Mouse (Mus musculus) megakaryocyte, embryonic 14.5 days (primary cell): ENCODE results near the gene Zfp639. TPM values are rescaled to one million over a fixed set of nuclear protein-coding genes. Genes with fewer than 3 reads are reported as not detected.

Source experiments
- H3K27me3 ChIP-seq: replicated peaks from 2 replicates; pipeline ENCODE3; 2012; ENCODE audit warnings: inconsistent platforms
- H3K36me3 ChIP-seq: replicated peaks from 2 replicates; pipeline ENCODE3; 2012; ENCODE audit warnings: low read length, inconsistent platforms, mixed read lengths
- H3K4me1 ChIP-seq: 2 replicates; pipeline ENCODE4 v1.6.1; 2012; ENCODE audit warnings: inconsistent platforms
- H3K4me3 ChIP-seq: replicated peaks from 2 replicates; pipeline ENCODE3; 2012; ENCODE audit warnings: moderate library complexity, mild to moderate bottlenecking, inconsistent platforms
- H3K9me3 ChIP-seq: 2 replicates; pipeline ENCODE4 v1.6.1; 2012; ENCODE audit warnings: inconsistent platforms
- FLI1 ChIP-seq: IDR thresholded peaks from 2 replicates; pipeline ENCODE4 v1.6.1; 2012; ENCODE audit warnings: low read length, inconsistent platforms, mixed read lengths
- GATA1 ChIP-seq: IDR thresholded peaks from 3 replicates; pipeline ENCODE4 v1.6.1; 2012; ENCODE audit warnings: mixed read lengths, low read length, inconsistent platforms, borderline replicate concordance
- polyA plus RNA-seq: library from polyadenylated mRNA; stranded (reverse); fragments of >175 nt; gene quantifications from 2 replicates; pipeline ENCODE4 v1.2.3, GENCODE M21; 2012; ENCODE audit warnings: low replicate concordance; ENCODE audit not compliant: insufficient read depth

Gene Zfp639
- polyA plus RNA-seq, 1 experiment: 2.3 TPM

- Histone ChIP-seq H3K36me3 (no peaks in the 10 kb centered on the region), H3K27me3 (peaks cover 27% of the 10 kb centered on the region), H3K4me3 (no peak overlapping the region), H3K4me1 (no peaks in the 10 kb centered on the region), H3K9me3 (peaks cover 9% of the 10 kb centered on the region)
- no peak for TF ChIP-seq FLI1
- TF ChIP-seq GATA1: no peak
Observed at GRCm38 (mm10) chr3:32500346-32500745, 9.7 kb upstream of the Zfp639 start.

- TF ChIP-seq FLI1 (no peak), GATA1 (no peak)
- peaks cover 13% of the 10 kb centered on the region for H3K27me3 ChIP-seq
- no peak overlapping the region for H3K4me3 ChIP-seq
- no peaks in the 10 kb centered on the region for H3K36me3 ChIP-seq
- H3K4me1 ChIP-seq: peaks cover 17% of the 10 kb centered on the region
- H3K9me3 ChIP-seq: no peaks in the 10 kb centered on the region
Observed at GRCm38 (mm10) chr3:32505841-32506240, 4.2 kb upstream of the Zfp639 start.

GRCm38 (mm10) chr3:32506366-32507225, 3.5 kb upstream of the Zfp639 start:
- no peaks in the 10 kb centered on the region for H3K9me3 ChIP-seq
- TF ChIP-seq GATA1 (no peak), FLI1 (no peak)
- no peaks in the 10 kb centered on the region for H3K36me3 ChIP-seq
- peaks cover 21% of the 10 kb centered on the region for H3K4me1 ChIP-seq
- no peak overlapping the region for H3K4me3 ChIP-seq
- H3K27me3 ChIP-seq: peaks cover 12% of the 10 kb centered on the region

DNA sequence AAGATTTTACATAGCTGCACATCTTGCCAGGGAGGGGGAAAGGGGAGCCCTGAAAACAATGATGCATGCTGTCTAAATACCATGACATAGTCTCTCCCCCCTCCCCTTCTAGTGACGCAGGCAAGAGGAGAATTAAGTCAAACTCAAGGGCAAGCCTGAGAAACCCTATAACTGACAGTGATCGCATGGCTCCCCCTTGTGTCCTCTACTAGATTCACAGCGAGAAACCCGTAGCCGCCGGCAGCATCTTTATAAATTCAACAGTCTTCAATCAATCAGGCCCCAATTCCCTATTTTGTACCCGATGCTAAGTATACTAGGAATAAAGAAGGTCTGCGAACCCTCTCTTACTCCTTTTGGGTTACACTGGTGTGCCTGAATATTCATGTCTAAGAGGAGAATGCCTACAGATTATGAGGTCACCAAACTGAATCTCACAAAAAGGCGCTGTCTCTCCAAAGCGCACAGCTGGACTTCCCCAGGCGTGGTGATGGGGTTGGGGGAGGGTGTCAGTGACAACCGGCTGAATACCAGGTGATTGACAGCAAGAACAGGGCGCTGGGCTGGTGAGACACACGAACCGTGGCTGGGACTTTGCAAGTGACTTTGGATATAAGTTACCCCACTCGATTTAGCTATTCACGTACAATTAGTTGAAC, 1.3 kb upstream of the Zfp639 start:
- no peak for TF ChIP-seq GATA1
- no peak for TF ChIP-seq FLI1
- H3K9me3 ChIP-seq: no peaks in the 10 kb centered on the region
- H3K4me3 ChIP-seq: peak overlapping the region; percentile 89
- H3K4me1 ChIP-seq: peaks cover 40% of the 10 kb centered on the region
- peaks cover 11% of the 10 kb centered on the region for H3K36me3 ChIP-seq
- H3K27me3 ChIP-seq: peaks cover 4% of the 10 kb centered on the region

DNA sequence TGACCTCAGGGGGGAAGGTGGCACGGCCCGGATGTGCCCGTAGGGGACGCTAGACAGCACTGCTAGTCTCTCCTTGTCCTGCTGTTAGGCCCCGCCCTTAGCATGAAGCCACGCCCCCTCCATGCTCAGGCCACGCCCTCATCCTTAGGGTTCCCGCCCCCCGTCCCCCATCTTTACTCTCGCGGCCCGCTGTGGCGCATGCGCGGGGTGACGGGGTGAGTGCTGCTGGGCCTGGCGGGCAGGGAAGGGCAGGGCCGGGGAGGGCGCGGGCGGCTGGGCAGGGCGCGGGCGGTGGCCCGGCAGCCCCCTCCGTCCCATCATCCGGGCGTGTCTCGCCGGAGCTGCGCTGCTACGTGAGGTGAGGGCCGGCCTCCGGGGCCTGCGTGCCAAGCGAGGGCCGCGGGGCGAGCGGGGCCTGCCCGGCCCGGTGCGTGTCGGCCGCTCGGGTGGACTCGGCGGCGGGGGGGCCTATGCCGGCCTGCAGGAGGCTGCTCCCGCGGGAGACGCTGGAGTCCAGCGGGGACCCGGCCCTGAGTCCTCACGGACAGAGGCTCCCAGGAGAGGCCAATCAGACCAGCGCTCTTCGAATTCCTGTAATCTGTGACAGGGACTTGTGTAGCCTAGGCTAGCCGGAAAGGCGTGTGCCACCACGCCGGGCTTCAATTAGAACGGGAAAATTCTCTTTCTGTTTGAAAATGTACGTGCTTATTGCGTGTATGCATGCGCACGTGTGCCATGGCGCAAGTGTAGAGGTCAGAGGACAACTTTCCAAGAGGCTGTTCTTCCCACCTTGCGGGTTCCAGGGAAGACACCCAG, 524 bp downstream of the Zfp639 start:
- Histone ChIP-seq H3K4me3 (peak overlapping the region; percentile 95), H3K36me3 (peaks cover 25% of the 10 kb centered on the region), H3K9me3 (no peaks in the 10 kb centered on the region), H3K27me3 (no peaks in the 10 kb centered on the region), H3K4me1 (peaks cover 40% of the 10 kb centered on the region)
- TF ChIP-seq FLI1 (peak; percentile 55; the same call in 1 of the 2 replicates), GATA1 (no peak)

DNA sequence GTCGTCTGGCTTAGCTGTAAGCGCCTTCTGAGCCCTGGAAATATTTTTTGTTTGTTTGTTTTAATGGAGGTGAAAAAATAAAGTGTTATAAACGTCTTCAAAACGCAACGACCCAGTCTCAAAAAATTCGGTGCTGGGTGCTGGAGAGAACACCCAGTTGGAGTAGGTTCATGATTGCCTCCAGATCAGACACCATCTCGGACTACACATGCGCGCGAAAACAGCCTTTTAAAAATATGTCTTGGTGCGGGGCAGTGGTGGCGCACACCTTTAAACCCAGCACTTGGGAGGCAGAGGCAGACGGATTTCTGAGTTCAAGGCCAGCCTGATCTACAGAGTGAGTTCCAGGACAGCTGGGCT, 1.1 kb downstream of the Zfp639 start:
- Histone ChIP-seq H3K36me3 (peaks cover 31% of the 10 kb centered on the region), H3K4me3 (peak overlapping the region; percentile 95), H3K4me1 (peaks cover 43% of the 10 kb centered on the region), H3K27me3 (no peaks in the 10 kb centered on the region), H3K9me3 (no peaks in the 10 kb centered on the region)
- TF ChIP-seq FLI1: no peak
- TF ChIP-seq GATA1: no peak

DNA sequence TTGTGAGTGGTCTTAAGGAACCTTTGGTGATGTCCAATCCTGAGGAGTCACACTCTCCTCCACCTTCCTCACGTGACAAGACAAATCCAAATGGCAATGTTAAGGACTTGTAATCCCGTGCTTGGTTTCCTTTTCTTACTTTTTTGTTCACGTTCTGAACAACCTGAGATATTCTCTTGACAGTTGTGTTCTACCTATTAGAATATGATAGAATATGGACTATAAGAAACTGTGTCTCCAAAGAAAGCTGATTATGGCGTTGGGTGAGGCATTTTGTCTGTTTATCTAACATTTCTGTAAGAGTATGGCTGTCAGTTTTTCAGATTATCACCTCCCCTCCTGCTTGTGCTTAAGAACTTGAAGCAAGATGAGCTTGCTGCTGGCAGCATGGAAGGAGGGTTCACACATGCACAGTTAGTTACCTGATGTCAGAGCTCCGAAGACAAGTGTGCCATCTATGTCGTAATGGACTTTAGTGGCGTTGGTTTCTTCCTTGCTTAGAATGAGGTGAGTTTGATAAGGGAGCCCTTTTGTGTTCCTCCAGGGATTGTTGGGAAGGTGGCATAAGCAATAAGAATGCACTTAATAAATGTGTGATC, 2.7 kb downstream of the Zfp639 start:
- no peaks in the 10 kb centered on the region for H3K27me3 ChIP-seq
- TF ChIP-seq GATA1 (no peak), FLI1 (no peak)
- no peaks in the 10 kb centered on the region for H3K9me3 ChIP-seq
- H3K36me3 ChIP-seq: peaks cover 48% of the 10 kb centered on the region
- peak overlapping the region; percentile 33 for H3K4me3 ChIP-seq
- peaks cover 44% of the 10 kb centered on the region for H3K4me1 ChIP-seq

DNA sequence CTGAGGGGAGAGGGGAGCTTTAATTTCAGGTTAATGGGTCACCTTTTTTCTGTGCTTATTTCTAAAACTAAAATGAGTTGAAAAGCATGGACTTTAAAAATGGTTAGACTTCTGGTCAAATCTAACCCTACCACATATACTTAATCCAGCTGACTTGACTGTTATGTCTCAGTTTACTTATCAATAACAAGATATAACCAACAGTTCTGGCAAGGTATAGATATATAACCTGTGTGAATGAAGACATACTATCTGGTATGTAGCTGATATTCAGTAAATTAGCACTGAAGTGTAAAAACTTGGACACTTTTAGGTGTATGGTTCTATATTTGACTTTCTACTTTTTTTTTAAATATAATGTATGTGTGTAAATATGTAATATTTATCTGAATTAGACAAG, 3.5 kb downstream of the Zfp639 start:
- peaks cover 55% of the 10 kb centered on the region for H3K36me3 ChIP-seq
- peaks cover 44% of the 10 kb centered on the region for H3K4me1 ChIP-seq
- TF ChIP-seq GATA1 (no peak), FLI1 (no peak)

DNA sequence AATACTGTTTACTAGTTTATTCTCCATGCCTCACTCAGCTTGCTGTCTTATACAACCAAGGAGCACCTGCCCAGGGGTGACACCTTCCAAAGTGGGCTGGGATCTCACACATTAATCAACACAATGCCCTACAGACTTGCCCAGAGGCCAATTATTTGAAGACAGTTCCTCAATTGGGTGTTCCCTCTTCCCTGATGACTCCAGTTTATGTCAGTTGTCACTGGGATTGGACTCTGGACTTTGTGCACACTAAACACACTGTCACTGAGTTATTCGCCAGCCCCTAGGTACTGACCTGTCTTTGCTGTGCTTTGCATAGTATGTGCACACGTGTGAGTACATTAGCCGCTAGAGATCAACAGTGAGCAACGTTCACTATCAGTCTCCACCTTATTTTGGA, 17.1 kb downstream of the Zfp639 start:
- Histone ChIP-seq H3K4me1 (peaks cover 8% of the 10 kb centered on the region; the same call in 1 of the 2 replicates), H3K27me3 (no peaks in the 10 kb centered on the region), H3K9me3 (peaks cover 20% of the 10 kb centered on the region), H3K4me3 (no peak overlapping the region), H3K36me3 (peaks cover 38% of the 10 kb centered on the region)
- TF ChIP-seq FLI1 (no peak), GATA1 (no peak)

More for the DNA sequence above, 3.5 kb downstream of the Zfp639 start:
- Histone ChIP-seq H3K4me3 (no peak overlapping the region), H3K27me3 (no peaks in the 10 kb centered on the region), H3K9me3 (no peaks in the 10 kb centered on the region)
